Mouse (Mus musculus) megakaryocyte progenitor cell, adult 5-6 weeks (primary cell): ENCODE data around the gene Zc3h12d. TPM values are rescaled to one million over a fixed set of nuclear protein-coding genes. Genes with fewer than 3 reads are reported as not detected.
"Not testable (repeated sequence)": the region's sequence is repeated elsewhere in the genome, so short reads cannot be mapped to it uniquely, and the experiment has no call there.

Source experiments
- ATAC-seq: replicated peaks from 2 replicates; pipeline ENCODE4 v1.8.0; 2016; ENCODE audit warnings: mild to moderate bottlenecking, moderate TSS enrichment, inconsistent platforms; ENCODE audit not compliant: poor library complexity
- total RNA-seq, 2 experiments: library from RNA; stranded (forward) in 1 of 2; stranded (reverse) in 1 of 2; fragments of 157-497, 149-512 nt in 1 of 2; fragments of 200-1000 nt in 1 of 2; gene quantifications; 2 replicates each; pipeline versions ENCODE4 v1.2.3 to v1.2.4; 2015 to 2017

Gene Zc3h12d
- total RNA-seq, 2 experiments from 2014 or later, result 0.17 TPM; not detected in 1

DNA sequence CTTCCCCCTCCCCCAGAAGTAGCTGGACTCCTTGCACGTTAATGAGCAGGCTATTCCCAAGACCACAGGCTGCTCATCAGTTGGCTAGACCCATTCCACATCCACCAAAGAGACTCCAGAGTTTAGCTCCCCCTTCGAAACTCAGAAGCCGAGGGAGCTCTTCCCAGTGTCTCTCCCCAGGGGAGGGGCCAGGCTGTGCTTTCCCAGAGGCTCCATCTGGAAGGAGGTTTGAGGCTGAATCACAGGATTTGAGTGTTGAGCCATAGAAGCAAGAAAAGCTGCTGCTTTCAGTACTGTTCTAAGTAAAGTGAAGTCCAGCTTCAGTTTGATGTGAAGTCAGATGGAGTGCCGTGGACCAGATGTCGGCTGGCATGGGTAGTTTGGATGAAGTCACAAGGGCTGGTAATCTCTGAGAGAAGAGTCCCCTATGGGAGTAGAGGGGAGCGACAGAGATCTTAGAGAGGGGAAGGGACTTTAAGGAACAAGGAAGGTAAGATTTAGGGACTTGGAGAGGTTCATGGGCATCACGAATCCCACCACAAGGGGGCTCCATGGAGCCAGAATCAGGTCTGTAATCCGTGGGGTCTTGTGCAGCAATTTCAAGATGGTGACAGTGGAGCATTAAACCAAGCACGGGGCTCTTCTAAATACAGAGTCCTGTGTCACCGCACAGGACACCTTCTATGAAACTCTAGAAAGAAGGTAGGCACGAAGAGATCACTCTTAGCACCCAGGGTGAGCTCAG lies 38.5 kb downstream of the Zc3h12d start:
- peak; percentile 80 for ATAC-seq

DNA sequence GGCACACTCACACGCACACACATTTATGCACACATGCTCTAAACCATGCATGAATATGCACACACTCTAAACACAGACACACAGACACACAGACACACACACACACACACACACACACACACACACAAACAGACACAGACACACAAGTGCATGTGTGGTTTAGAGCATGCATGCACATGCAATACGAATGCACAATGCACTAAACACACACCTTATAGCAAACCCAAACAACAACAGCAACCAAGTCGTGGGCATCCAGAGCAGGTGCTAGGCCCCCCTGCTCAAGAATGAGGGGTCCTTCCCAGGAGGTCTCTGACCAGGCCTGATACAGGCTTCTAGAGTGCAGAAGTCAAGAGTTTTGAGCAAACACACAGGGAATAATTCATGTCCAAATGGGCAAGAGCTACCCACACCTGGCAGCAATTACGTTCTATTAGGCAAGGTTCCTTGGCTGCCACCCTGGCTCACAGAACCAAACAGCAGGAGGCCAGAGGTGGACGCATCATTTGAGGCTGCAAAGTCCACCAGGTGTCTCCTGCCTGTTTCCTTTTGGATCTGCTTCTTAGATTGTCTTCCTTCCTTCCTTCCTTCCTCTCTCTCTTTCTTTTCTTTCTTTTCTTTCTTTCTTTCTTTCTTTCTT lies 39.2 kb downstream of the Zc3h12d start:
- ATAC-seq, result no peak

DNA sequence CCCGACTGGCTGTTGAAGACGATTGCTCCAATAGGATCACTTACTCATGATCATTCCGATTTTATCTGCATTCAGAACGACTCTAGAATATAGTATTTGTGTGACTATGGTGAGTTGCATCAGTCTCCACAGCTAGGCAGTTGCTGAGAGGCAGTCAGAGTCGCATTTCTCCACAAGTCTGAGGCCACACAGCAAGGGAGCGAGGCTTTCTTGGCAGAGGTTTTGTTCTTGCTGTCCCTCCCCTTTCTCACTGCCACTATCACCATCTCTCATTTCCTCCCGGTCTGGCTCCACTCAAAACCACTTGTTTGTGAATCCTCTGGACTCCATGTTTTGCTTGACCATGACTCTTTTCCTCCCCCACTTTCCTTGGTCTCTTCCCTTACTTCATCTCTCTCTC lies 41.9 kb downstream of the Zc3h12d start:
- no peak for ATAC-seq

DNA sequence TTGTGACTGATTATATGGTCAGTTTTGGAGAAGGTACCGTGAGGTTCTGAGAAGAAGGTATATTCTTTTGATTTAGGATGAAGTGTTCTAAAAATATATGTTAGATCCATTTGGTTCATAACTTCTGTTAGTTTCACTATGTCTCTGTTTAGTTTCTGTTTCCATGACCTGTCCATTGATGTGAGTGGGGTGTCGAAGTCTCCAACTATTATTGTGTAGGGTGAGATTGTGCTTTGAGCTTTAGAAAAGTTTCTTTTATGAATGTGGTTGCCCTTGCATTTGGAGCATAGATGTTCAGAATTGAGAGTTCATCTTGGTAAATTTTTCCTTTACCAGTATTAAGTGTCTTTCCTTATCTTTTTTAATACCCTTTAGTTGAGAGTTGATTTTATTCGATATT lies 48.0 kb downstream of the Zc3h12d start:
- not testable (repeated sequence) for ATAC-seq

DNA sequence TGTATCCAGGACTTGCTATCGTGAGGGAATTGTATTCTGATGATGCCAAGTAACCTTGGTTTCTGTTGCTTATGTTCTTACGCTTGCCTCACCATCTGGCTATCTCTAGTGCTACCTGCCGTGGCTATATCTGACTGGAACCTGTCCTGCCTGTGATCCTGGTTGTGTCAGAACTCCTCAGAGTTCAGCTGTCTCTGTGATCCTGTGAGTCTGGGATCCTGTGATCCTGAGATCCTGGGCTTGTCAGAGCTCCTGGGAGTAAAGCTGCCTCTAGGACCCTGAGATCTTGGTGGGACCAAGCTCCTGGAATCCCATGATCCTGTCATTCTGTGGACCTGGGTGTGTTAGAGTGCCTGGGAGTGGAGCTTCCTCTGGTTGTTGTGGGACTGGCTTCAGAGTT lies 49.7 kb downstream of the Zc3h12d start:
- ATAC-seq, result no peak

DNA sequence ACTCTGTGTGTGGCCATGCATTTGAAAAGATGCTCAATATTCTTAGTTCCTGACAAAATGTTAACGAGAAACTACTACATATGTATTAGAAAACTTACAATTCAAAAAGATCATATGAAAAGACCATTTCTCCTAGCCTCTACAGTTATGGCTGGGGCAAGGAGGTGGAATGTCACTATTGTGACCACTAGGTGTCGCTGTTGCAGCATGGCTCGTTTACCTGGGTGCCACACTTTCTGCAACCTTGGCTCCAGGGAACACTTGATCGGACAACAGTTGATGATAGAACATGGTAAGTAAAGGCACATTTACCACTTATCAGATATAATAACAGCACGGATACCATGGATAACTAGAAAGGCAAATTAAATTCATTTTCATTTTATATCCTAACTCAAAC lies 51.3 kb downstream of the Zc3h12d start:
- peak; percentile 97 for ATAC-seq

DNA sequence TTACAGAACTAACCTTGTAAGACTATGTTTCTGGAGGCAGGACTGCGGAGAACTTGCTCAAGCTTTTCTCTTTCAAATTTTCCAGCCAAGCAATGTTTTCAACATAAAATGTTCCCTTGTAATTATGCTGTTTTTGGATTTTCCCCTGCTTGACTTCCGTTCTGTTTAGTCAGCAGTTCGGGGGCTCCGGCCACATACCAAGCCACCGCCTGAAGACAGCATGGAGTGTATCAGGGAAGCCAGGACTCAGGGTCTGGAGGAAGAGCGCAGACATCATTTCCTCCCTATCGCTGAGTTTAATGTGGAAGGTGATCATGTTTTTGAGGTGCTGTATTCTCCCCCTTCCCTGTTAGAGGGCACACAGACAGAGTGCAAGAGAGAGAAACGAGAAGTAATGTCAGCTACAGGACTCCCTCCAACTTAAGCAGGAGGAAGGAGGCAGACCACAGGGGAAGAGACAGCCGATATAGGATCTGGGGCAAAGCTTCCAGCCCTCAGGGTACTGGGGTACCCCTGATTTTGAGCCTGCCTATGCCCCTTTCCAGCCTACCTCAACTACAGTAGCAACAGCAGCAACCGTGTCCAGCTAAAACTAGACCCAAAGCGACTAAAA lies 56.1 kb downstream of the Zc3h12d start:
- peak; percentile 85 for ATAC-seq

DNA sequence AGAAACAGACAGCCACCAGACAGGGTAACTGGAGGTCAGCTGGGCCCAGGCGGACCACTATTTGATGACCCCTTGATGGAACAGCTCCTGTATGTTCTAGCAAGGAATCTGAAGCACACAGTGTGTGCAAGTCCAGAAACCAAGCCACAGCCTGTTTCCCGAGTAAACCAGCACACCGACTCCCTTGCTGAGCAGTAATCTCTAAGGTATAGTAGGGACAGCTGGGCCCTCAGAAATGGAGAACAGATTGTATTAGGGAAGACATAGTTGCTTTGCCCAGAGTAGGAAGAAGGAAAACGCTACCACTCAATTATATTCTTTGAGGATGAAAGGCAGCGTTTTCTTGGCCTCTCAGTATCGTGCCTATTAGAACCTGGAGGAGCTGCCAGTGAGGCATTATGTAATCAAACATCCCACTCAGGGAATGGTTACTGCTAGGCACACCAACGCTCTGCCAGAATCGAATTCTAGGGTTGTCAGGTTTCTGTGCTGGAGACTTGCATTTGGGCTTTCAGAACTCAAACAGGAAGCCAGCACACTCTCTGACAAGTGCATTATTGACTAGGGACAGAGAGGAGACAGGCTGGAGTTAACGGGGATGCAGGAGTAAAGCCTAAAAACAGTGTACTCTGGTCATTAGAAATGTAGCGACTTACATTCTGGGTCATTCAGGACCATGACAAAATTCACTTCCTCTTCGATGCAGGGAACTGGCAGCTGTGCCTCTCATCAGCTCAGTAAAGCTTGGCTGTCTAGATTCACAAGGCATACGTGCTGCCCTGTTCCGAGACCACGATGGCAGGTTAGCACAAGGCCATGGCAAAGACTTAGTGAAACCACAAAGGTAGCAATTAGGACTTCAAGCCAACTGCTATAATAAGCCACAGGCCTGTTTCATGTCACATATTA lies 68.7 kb downstream of the Zc3h12d start:
- ATAC-seq, result no peak

DNA sequence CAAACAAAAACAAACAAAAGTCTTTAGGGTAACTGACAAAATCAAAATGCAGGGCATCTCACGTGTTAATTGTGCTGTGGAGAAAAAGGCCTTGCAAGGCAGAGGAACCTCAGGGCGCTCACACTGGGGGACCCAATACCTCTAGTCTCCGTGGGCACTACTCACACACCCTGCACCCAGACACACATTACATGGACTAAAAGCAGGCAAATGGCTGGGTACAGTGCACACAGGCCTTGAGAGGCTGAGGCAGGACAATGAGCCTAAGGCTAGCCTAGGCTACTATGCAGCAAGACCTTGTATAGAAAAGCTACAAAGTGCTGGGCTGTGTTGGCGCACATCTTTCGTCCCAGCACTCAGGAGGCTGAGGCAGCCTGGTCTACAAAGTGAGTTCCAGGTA lies 71.9 kb downstream of the Zc3h12d start:
- no peak for ATAC-seq

DNA sequence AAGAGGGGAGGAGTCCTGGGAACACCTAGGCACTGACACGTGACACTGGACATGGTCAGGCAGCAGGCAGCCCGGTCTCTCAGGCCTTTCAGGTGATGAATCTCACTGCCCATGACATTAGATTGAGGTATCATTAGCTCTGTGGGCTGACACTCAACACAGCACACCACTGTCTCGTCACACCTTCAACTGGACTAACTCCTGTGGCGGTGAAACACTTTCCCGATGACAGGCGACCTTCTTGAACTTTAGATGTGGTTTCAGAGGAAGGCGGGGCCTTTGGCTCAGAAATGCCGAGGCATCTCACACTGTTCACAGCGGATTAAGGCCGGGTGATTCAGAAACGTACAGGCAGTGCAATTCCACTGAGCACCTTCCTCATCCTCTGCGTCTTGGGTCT lies 74.9 kb downstream of the Zc3h12d start:
- no peak for ATAC-seq

DNA sequence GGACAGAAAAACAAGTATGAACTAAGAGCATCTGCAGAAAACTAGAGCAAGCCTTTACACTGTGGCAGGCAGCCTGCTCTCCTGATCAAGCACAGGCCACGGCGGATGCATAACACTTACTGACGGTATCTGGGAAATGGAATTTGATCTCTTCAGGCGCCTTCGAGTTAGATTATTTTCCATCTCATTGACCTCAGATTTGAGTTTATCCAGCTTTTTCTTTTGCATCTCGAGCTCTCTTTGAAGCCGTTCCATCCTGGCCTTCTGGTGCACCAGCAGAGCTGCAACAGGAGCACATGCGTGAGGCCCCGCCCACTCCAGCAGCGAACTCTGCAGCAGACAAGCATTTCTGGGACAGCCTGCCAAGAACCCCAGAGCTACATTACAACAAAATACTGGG lies 79.0 kb downstream of the Zc3h12d start:
- ATAC-seq, result no peak

Other genes starting within 250 kb of the Zc3h12d start
- gene Lrp11, start 242.7 kb upstream of the Zc3h12d start, total RNA-seq (2015), result 0.69 and 1.1 TPM in 2 replicates
- gene Lrp11, start 242.7 kb upstream of the Zc3h12d start, total RNA-seq (2017), result 0.83 and 2.5 TPM in 2 replicates
- 38.0 and 50.3 TPM in 2 replicates for gene Nup43, start 165.0 kb upstream of the Zc3h12d start, total RNA-seq (2015)
- 31.2 and 37.1 TPM in 2 replicates for gene Nup43, start 165.0 kb upstream of the Zc3h12d start, total RNA-seq (2017)
- gene Pcmt1, start 151.3 kb upstream of the Zc3h12d start, total RNA-seq (2015), result 68.3 and 83.4 TPM in 2 replicates
- 64.3 and 66.6 TPM in 2 replicates for gene Pcmt1, start 151.3 kb upstream of the Zc3h12d start, total RNA-seq (2017)
- 23.0 and 27.3 TPM in 2 replicates for gene Lats1, start 151.3 kb upstream of the Zc3h12d start, total RNA-seq (2015)
- 13.7 and 14.0 TPM in 2 replicates for gene Lats1, start 151.3 kb upstream of the Zc3h12d start, total RNA-seq (2017)
- 59.4 and 80.0 TPM in 2 replicates for gene Katna1, start 106.5 kb upstream of the Zc3h12d start, total RNA-seq (2015)
- 54.3 and 56.4 TPM in 2 replicates for gene Katna1, start 106.5 kb upstream of the Zc3h12d start, total RNA-seq (2017)
- 34.2 and 39.8 TPM in 2 replicates for gene Ginm1, start 39.6 kb upstream of the Zc3h12d start, total RNA-seq (2015)
- gene Ginm1, start 39.6 kb upstream of the Zc3h12d start, total RNA-seq (2017), result 35.7 and 48.8 TPM in 2 replicates
- gene Ppil4, start 39.6 kb upstream of the Zc3h12d start, total RNA-seq (2015), result 43.2 and 44.3 TPM in 2 replicates
- 72.9 and 87.3 TPM in 2 replicates for gene Ppil4, start 39.6 kb upstream of the Zc3h12d start, total RNA-seq (2017)
- 157 and 200 TPM in 2 replicates for gene Tab2, start 123.8 kb downstream of the Zc3h12d start, total RNA-seq (2015)
- gene Tab2, start 123.8 kb downstream of the Zc3h12d start, total RNA-seq (2017), result 51.8 and 68.7 TPM in 2 replicates